Mouse (Mus musculus) heart, postnatal 36 days (tissue): ENCODE measurements around the gene Slit2. TPM values are rescaled to one million over a fixed set of nuclear protein-coding genes. Genes with fewer than 3 reads are reported as not detected.
A peak's percentile ranks its signal among the peaks of the same experiment; 100 is the strongest.

ENCODE experiments used
- DNase-seq, 2 experiments: peaks; one replicate each; pipeline ENCODE4 v3.0.0; 2021 to 2022
- intact Hi-C: fragments of 180-260 bp; cut with DNase I; formaldehyde crosslinking; loops from one replicate; pipeline ENCODE4 v1.15.1; 2025
- total RNA-seq, 2 experiments: library from RNA; stranded (reverse); gene quantifications; 2 replicates each; pipeline ENCODE4 v1.2.3; 2021

Slit2 gene
- total RNA-seq, 2 experiments from 2014 or later: 4.2 to 5.9 TPM

- intact Hi-C loops: no loop called here
- DNase-seq: no peak
Observed at GRCm38 (mm10) chr5:48048986-48049751, 66.2 kb downstream of the Slit2 start.

- intact Hi-C loops: no loop called here
- DNase-seq: no peak
Observed at GRCm38 (mm10) chr5:48050637-48051314, 67.8 kb downstream of the Slit2 start.

GRCm38 (mm10) chr5:48058612-48059011 is 75.7 kb downstream of the Slit2 start:
- intact Hi-C loops: no loop called here
- DNase-seq: no peak

GRCm38 (mm10) chr5:48060715-48061114 is 77.8 kb downstream of the Slit2 start:
- intact Hi-C loops: no loop called here
- DNase-seq: no peak

GRCm38 (mm10) chr5:48078730-48079129 is 95.8 kb downstream of the Slit2 start:
- DNase-seq: no peak
- intact Hi-C loops: no loop called here

GRCm38 (mm10) chr5:48081223-48081881 is 98.4 kb downstream of the Slit2 start:
- intact Hi-C loops: no loop called here

GRCm38 (mm10) chr5:48113400-48113799 is 130.5 kb downstream of the Slit2 start:
- intact Hi-C loops: no loop called here
- DNase-seq: no peak

More at GRCm38 (mm10) chr5:48081223-48081881, 98.4 kb downstream of the Slit2 start:
- DNase-seq: no peak

GRCm38 (mm10) chr5:48114969-48115537 is 132.1 kb downstream of the Slit2 start:
- intact Hi-C loops: no loop called here
- no peak for DNase-seq

- DNase-seq: no peak
- intact Hi-C loops: no loop called here
Observed at GRCm38 (mm10) chr5:48122651-48123050, 139.7 kb downstream of the Slit2 start.

GRCm38 (mm10) chr5:48125770-48126423 is 143.0 kb downstream of the Slit2 start:
- intact Hi-C loops: loop anchor here (2.0 to 5.0 kb wide), 2 partner anchors 116 to 219 kb away; no protein-coding TSS in a partner anchor
- DNase-seq: no peak

- intact Hi-C loops: loop anchor here (5.0 to 10.0 kb wide), 2 partner anchors 112 to 1115 kb away; no protein-coding TSS in a partner anchor
- no peak for DNase-seq
Observed at GRCm38 (mm10) chr5:48129981-48130380, 147.0 kb downstream of the Slit2 start.

- DNase-seq: peak in 1 of 2 experiments; percentile 10
- intact Hi-C loops: loop anchor here (2.0 to 10.0 kb wide), 2 partner anchors 98 to 1122 kb away; no protein-coding TSS in a partner anchor
Observed at GRCm38 (mm10) chr5:48136571-48136970, 153.6 kb downstream of the Slit2 start.

- DNase-seq: no peak
- intact Hi-C loops: loop anchor here (10.0 kb wide), 1 partner anchor 1124 kb away; no protein-coding TSS in a partner anchor
Observed at GRCm38 (mm10) chr5:48138849-48139487, 156.0 kb downstream of the Slit2 start.

GRCm38 (mm10) chr5:48139488-48139862 is 156.5 kb downstream of the Slit2 start:
- intact Hi-C loops: loop anchor here (10.0 kb wide), 1 partner anchor 1125 kb away; no protein-coding TSS in a partner anchor
- DNase-seq: no peak

- intact Hi-C loops: no loop called here
- no peak for DNase-seq
Observed at GRCm38 (mm10) chr5:48146082-48146481, 163.1 kb downstream of the Slit2 start.

GRCm38 (mm10) chr5:48160829-48161228 is 177.9 kb downstream of the Slit2 start:
- intact Hi-C loops: no loop called here
- no peak for DNase-seq

GRCm38 (mm10) chr5:48181646-48182302 is 198.8 kb downstream of the Slit2 start:
- DNase-seq: no peak

GRCm38 (mm10) chr5:48184358-48184757 is 201.4 kb downstream of the Slit2 start:
- DNase-seq: no peak
- intact Hi-C loops: no loop called here

More at GRCm38 (mm10) chr5:48181646-48182302, 198.8 kb downstream of the Slit2 start:
- intact Hi-C loops: no loop called here

- intact Hi-C loops: no loop called here
Observed at GRCm38 (mm10) chr5:48187819-48188218, 204.9 kb downstream of the Slit2 start.

More at GRCm38 (mm10) chr5:48187819-48188218, 204.9 kb downstream of the Slit2 start:
- no peak for DNase-seq
